Mouse (Mus musculus): Measurements from ENCODE around the gene Rln3.

DNA sequence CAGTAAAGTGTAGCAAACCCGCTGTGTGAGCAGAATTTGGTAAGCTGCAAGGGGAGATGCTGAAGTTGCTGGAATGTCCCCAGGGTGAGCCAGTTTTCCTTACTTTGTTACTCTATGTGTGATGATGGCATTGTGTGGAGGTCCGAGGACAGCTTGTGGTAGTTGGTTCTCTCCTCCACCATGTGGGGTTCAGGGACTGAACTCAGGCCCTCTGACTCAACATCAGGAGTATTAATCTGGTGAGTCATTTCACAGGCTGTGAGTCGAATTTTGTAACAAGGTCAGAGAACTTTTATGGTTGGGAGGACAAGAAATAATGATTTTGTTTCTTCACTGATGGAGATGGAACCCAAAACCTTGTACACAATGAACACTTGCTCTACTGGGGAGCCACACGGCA, 12.0 kb downstream of the Rln3 start:
- TF ChIP-seq GATA1 (IDR thresholded peaks at IDR 0.05; ENCODE audit: borderline replicate concordance, low read length) (no peak), CTCF (IDR thresholded peaks at IDR 0.05; ENCODE audit: low read depth, low read length) (no peak)
